Mouse (Mus musculus): ENCODE measurements around the gene Rln1. TPM values are rescaled to one million over a fixed set of nuclear protein-coding genes. Genes with fewer than 3 reads are reported as not detected.

Rln1 gene
- total RNA-seq, 2 experiments from 2014 or later, result not detected

- no peak for DNase-seq
These were observed 39.7 kb downstream of the Rln1 start for GRCm38 (mm10) chr19:29294756-29295155.

- DNase-seq, result no peak
These were observed 41.9 kb downstream of the Rln1 start for GRCm38 (mm10) chr19:29292546-29292945.

- DNase-seq, result no peak
These were observed 42.9 kb downstream of the Rln1 start for GRCm38 (mm10) chr19:29291532-29291931.

GRCm38 (mm10) chr19:29287863-29288262 is 46.6 kb downstream of the Rln1 start:
- no peak for DNase-seq

- no peak for DNase-seq
These were observed 49.0 kb downstream of the Rln1 start for GRCm38 (mm10) chr19:29285451-29285869.

Other genes with a start within 250 kb of the Rln1 start
- gene Rcl1, start 233.3 kb downstream of the Rln1 start, total RNA-seq (2021), result 10 to 100 TPM; 12.3 to 12.4 TPM
- 10 to 100 TPM; 16.6 to 19.2 TPM for gene Jak2, start 82.8 kb downstream of the Rln1 start, total RNA-seq (2021)
- gene Insl6, start 9.3 kb downstream of the Rln1 start, total RNA-seq (2021), result 1 to 10 TPM in 1 of 2 experiments, under 1 TPM in 1; 0.65 to 1.2 TPM
- gene Plgrkt, start 32.7 kb upstream of the Rln1 start, total RNA-seq (2021), result 10 to 100 TPM; 28.5 to 31.9 TPM
- under 1 TPM; 0.63 to 0.70 TPM for gene Cd274, start 32.8 kb upstream of the Rln1 start, total RNA-seq (2021)
- gene Pdcd1lg2, start 76.2 kb upstream of the Rln1 start, total RNA-seq (2021), result not detected
- 10 to 100 TPM; 28.8 to 36.9 TPM for gene Ric1, start 187.6 kb upstream of the Rln1 start, total RNA-seq (2021)

Measured in gastrocnemius, postnatal 10 days (tissue).